Mouse (Mus musculus) left cerebral cortex, adult 9 months (tissue): ENCODE data around the gene Ran.
A peak's percentile ranks its signal among the peaks of the same experiment; 100 is the strongest.
"Not testable (repeated sequence)": the region's sequence is repeated elsewhere in the genome, so short reads cannot be mapped to it uniquely, and the experiment has no call there.

Source experiments
- DNase-seq, 2 experiments: peaks; one replicate each; pipeline ENCODE4 v3.0.0; 2022; ENCODE audit warnings: low spot score in 2 of 2

Ran gene

GRCm38 (mm10) chr5:129019497-129020299 is at the start of gene Ran:
Gene Ran, plus strand, starts transcription at chr5:129020069.
- peak; percentile 84 to 93 for DNase-seq

DNA sequence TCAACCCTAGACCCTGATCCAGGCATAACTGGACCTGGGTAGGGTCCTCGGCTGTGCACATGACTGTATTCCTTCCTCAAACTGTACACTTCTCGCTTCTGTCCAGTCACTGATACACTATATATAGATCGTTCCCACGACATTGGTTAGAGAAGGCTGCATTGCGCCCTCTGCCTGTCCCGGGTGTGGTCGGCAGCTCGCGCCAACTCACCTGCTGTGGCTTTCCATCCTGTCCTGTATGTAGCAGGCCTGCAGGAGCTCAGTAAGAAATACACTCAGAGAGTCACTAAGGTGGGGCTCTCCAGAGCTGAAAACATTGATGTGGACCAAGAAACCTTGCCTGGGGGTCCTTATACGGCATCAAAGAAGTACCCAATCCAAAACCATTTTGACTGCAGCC is 49.0 kb upstream of the Ran start:
- DNase-seq: no peak

GRCm38 (mm10) chr5:128971298-128971697 is 48.6 kb upstream of the Ran start:
- peak in 1 of 2 experiments; percentile 84 for DNase-seq

DNA sequence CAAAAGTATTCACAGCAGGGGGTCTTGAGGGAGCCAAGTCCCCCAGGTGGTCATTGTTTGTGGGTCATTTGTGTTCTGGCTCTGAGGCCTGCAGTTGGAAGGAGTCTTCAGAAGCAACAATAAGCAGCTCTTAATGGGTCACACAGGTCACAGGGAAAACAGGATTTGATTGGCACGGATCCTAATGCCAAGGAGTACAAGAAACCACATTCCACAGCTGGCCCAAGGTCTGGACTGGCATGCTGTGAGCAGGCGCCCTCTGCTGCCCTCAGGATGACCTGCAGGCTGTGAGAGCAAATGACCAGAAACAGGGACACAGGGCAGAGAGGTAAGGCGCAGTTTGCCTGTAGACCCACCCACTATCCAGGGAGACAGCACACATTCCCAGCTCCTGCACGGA is 43.6 kb upstream of the Ran start:
- no peak for DNase-seq

DNA sequence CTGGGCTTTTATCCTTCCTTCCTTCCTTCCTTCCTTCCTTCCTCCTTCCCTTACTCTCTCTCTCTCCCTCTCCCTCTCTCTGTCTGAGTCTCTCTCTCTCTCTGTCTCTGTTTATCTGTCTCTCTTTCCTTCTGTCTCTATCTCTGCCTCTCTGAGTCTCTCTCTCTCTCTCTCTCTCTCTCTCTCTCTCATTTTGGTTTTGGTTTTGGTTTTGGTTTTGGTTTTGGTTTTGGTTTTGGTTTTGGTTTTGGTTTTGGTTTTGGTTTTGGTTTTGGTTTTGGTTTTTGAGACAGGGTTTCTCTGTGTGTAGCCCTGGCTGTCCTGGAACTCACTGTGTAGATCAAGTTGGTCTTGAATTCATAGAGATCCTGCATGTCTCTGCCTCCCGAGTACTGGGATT is 42.4 kb upstream of the Ran start:
- DNase-seq: not testable (repeated sequence)

DNA sequence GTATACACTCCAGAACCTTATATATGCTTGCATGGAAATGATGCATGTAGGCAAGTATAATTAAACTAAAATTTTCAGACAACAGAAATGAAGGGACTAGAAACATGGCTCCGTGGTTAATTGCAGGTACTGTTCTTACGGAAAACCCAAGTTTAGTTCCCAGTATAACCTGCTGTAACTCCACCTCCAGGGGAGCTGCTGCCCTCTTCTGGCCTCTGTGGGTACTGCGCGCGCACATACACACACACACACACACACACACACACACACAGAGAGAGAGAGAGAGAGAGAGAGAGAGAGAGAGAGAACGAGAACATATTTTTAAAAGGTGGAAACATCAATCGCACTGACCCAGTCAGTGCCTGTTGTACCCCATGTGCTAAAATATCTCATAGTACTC is 40.9 kb upstream of the Ran start:
- no peak for DNase-seq

DNA sequence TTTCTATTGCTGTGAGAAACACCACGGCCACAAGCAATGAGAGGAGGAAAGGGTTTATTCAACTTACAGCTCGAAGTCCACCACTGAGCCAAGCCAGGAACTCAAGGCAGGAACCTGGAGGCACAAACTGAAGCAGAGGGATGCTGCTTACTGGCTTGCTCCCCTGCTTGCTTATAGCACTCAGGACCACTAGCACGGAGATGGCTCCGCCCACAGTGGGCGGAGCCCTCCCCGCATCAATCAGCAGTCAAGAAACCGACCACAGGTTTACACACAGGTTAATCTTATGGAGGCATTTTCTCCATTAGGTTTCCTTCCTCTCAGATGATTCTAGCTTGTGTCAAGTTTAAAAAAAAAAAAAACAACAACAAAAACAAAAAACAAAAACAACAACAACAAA is 39.0 kb upstream of the Ran start:
- no peak for DNase-seq

DNA sequence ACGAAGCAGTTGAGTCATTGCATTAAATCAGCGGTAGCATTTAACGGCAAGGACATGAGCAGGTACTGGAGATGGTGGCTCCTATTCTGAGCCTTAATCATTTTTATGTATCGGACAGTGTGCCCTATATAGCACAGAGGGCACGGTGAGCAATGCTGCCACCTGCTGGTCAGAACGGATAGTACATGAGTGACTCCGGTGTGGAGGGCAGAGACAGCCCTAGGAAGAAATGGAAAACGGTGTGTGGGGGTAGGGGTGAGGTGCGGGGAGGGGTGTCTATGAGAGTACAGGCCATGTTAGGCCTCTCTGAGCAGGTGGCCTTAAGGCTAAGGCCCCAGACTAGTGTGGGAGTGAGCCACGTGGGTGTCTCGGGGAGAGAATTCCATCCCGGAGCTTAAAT is 38.3 kb upstream of the Ran start:
- DNase-seq: peak in 1 of 2 experiments; percentile 46

DNA sequence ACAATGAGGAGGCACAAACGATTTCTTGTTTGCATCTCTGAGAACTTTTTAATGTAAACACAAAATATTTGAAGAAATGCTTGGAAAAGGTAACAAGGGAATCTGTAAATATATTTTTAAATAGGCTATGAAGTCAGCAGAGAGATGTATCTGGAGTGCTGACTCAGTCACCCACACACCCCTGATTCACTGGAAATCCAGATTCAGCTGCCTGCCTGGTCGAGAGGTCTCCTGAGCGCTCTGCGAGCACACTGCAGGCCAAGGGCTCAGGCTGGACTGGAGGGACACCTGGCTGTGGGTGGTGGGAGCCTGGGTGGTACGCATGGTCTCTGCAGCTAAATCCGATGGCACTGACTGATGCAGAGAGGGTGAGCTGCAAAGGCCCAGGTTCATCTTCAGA is 35.3 kb upstream of the Ran start:
- no peak for DNase-seq

DNA sequence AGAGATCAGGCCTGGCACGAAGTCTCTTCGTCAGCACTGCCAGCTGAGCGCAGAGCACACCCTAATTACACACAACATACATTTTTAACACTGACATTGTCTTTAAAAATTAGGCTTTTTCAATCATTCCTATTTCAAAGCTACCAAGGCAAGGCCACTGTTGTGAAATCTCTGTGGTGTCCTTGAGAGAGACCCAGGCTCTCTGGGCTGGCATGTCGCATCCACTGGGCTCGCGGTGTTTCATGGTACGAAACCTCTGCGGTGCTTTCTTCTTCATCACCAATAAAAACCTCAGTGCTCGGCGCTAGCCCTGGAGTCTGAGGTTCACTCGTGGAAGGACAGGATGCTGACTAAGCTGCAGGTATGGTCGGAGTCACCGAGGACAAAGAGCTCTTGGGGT is 33.9 kb upstream of the Ran start:
- DNase-seq: no peak

DNA sequence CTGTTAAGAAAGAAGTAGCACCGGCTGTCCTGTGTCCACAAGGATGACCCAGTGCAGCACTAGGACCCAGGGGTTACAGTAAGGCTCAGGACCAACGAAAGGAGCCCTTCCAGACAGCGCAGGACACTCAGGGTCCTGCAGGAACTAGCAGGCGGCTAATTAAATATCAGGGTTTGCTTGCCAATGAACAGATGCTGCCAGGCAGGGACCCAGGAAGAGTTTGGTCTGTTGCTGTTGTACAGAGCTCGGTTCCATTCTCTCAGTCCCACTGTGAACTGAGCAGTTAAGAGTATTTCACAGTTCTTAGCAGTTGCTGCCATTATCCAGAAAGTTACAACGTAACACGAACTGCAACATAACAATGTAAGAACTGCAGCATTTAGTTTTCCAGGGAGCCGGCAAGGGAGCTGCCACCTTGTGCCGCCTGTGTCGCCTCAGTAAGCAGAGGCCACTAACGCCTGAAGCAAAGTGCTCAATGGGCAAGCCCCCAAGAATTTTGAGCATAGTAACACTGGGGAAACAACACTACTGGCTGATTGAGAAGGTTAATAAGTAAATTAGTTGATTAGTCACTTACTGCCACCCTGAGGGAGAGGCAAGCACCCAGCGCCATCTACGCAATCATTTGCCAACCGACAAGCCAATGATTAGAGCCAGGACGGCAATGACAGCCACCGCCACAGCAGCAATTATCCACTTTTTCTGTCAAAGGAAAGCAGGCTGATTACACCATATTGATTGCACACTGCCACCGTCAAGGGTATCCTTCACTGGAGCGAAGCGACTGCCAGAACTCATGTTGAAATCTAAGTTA is 32.5 kb upstream of the Ran start:
- no peak for DNase-seq

DNA sequence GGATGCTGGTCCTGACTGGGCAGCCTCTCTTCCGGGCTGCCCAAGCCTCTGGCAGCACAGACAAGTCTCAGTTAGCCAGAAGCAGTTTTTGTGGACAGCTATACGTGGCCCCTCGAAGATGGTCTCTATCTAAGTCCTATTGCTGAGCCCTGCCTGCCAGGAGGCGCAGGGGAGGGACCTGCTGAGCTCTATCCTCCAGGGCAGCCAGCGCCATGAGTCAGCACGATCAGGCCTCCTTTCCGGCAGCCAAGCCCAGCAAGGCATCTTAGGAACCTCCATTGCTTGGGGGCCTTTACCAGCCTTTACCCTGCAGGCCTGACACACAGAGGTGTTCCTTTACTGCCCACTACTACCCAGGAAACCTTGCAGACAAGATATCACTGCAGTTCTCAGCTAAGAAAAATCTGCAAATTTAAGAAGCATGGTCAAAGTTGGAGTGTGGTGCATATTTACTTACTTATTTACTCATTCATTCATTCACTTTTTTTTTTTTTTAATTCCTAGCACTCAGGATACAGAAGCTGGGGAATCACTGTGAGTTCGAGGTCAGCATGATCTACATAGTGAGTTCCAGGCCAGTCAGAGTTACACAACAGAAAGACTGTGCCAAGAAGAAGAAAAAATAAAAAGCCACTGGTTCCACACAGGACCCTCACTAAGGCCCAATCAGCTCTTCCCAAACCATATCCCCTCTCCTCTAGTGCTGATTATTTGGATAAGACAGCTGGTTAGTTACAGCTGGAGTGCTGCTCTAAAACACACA is 19.0 kb upstream of the Ran start:
- no peak for DNase-seq

DNA sequence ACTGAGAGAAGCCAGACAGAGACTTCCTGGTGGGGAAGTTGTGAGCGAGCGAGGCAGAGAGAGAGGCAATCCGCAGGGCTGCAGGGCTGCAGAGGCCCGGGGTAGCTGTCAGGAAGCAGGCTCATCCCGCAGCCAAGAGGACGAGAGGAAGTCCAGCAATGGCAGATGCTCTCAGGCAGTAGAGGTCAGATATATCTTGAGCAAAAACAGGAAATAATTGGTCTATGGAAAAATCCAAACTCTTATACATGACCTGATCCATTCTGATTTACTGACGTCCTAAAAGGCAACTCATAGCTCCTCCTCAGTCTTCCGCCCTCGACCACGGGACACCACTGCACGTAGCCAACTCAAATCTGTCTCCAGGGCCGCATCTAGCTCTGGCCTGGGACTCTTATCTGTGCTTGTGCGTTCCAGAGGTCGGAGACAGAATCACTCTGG is 17.3 kb upstream of the Ran start:
- no peak for DNase-seq

DNA sequence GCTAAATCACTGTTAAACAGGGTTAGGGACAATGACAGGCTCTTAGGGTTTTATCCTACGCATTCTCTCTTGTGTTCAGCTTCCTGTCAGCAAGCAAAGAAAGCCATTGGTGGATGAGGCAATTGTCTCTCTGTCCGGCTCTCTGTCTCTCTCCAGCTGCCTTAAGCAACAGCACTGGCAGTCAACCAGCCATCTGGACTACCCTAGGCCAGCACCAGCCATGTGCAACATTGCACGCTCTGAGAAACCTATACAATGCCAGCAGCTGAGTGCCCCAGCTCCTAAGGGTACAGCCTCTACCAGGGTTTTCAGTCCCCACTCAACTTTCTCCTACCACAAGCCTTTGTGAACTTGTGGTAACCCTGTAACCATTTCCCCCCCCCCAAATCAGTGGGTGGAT is 14.5 kb upstream of the Ran start:
- no peak for DNase-seq

DNA sequence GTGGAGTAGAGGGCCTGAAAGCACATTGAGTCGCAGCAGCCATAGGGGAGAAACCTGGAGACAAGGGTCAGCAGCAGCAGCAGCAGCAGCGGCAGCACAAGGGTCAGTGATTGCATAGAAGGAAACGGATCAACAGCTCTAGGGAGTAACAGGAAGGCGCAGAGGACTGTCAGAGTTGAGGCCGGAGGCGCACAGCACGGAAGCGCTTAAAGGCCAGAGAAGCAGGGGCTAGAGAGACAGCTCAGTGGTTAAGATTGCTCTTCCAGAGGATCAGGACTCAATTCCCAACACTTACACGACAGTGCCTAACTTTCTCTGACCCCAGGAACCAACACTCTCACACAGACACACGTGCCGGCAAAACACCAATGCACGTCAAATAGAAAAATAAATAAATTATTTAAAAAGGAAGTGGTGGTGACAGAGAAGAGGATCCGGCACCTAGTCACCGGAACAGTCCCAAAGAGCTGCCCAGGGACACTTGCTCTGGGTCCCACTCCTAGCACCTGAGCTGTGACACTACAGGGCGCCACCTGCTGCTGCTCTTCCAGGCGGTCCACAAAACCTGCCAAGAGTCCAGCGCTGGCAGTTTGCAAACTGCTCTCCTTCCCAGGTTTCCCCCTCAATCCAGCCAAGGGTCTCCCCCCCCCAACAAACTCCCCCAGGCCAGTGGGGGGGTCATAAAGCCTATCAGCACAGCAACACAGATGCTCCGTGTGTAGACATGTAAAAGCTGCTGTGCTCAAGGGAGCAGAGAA is 13.7 kb upstream of the Ran start:
- DNase-seq: no peak

- no peak for DNase-seq
Measured at GRCm38 (mm10) chr5:129007105-129007957, 12.5 kb upstream of the Ran start.

DNA sequence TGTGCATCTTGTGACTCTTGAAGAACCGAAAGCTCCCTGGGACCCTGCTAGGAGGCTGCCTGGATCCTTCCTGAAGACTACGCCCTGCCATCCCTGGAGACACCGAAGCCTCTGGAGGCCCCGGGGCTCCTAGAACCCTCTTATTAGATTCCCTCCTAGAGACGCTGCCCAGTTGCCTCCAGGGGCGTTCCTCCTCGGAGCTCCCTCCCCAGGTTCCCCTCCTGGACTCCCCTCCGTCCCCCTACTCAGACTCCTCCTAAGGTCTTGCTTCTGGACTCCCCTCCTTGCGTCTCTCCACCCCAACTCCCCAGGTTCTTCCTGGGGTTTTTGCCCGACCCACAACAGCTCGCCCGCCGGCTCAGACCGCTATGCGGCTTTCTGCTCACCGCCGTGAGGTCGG is 11.9 kb upstream of the Ran start:
- peak in 1 of 2 experiments; percentile 38 for DNase-seq

GRCm38 (mm10) chr5:129008412-129008826 is 11.4 kb upstream of the Ran start, which contains the start of gene Stx2:
Gene Stx2, minus strand, starts transcription at chr5:129008574.
- peak; percentile 73 to 88 for DNase-seq

GRCm38 (mm10) chr5:129009577-129009976 is 10.3 kb upstream of the Ran start:
- DNase-seq: no peak

GRCm38 (mm10) chr5:129010937-129011336 is 8.9 kb upstream of the Ran start:
- no peak for DNase-seq
